ENCODE assay signal across 22 mouse cellular contexts in genomic region chr6:53605184-53605583, GRCm38 (mm10).
DNase-seq lines count a peak whose midpoint lies in the region; ATAC-seq and TF ChIP-seq lines count a peak whose summit lies in the region.
"Had no signal": no experiment of that assay in that cellular context is flagged by ENCODE, and none has a peak within 500 bp of the region (broad histone marks: within the 10 kb centered on the region; RNA-seq: fewer than 3 reads in every experiment).

No protein-coding gene starts in this region.

- no peak for TF ChIP-seq POLR2A in heart, adult 2 months (IDR thresholded peaks at IDR 0.05; ENCODE audit: insufficient read depth, low read depth, low read length)

- H3K4me1 ChIP-seq in forebrain, embryonic 16.5 days (replicated peaks; ENCODE audit: control insufficient read depth, insufficient read depth, low read length), result no peaks in the 10 kb centered on the region
- H3K4me1 ChIP-seq in forebrain, embryonic 10.5 days, result peaks cover 7% of the 10 kb centered on the region
- H3K4me1 ChIP-seq in heart, embryonic 12.5 days (replicated peaks), result peaks cover 32% of the 10 kb centered on the region
- H3K4me1 ChIP-seq in heart, embryonic 11.5 days (ENCODE audit: control insufficient read depth, insufficient read depth, low read length), result peaks cover 13% of the 10 kb centered on the region; the same call in 1 of the 2 replicates
- peaks cover 28% of the 10 kb centered on the region for H3K4me1 ChIP-seq in heart, embryonic 15.5 days (replicated peaks)
- H3K4me1 ChIP-seq in heart, adult 2 months (ENCODE audit: control insufficient read depth, insufficient read depth, low read length), result peaks cover 3% of the 10 kb centered on the region
- H3K4me1 ChIP-seq: hindbrain, embryonic 12.5 days; hindbrain, embryonic 15.5 days had no signal

- TF ChIP-seq EP300 in heart, adult 2 months (IDR thresholded peaks at IDR 0.05; ENCODE audit: insufficient read depth, low read depth, low read length), result no peak

- no peaks in the 10 kb centered on the region for H3K9me3 ChIP-seq in forebrain, embryonic 16.5 days (ENCODE audit: control insufficient read depth, low read length)
- H3K9me3 ChIP-seq in forebrain, embryonic 10.5 days, result peaks cover 4% of the 10 kb centered on the region; the same call in 1 of the 2 replicates
- H3K9me3 ChIP-seq in heart, embryonic 12.5 days (replicated peaks), result 0 out of 2 replicates have a peak, but pooled peaks cover 2% of the 10 kb centered on the region
- H3K9me3 ChIP-seq in heart, embryonic 11.5 days (replicated peaks; ENCODE audit: control insufficient read depth, low read length), result no peaks in the 10 kb centered on the region
- H3K9me3 ChIP-seq in heart, embryonic 15.5 days (replicated peaks), result no peaks in the 10 kb centered on the region
- H3K9me3 ChIP-seq: embryonic facial prominence, embryonic 12.5 days; embryonic facial prominence, embryonic 15.5 days; forebrain, embryonic 13.5 days; hindbrain, embryonic 12.5 days; hindbrain, embryonic 15.5 days had no signal

- H3K4me2 ChIP-seq in forebrain, embryonic 16.5 days (ENCODE audit: low read length), result no peak overlapping the region
- H3K4me2 ChIP-seq in heart, embryonic 12.5 days, result no peak overlapping the region
- H3K4me2 ChIP-seq in heart, embryonic 11.5 days, result no peak overlapping the region
- H3K4me2 ChIP-seq in heart, embryonic 15.5 days, result no peak overlapping the region
- H3K4me2 ChIP-seq: embryonic facial prominence, embryonic 12.5 days; embryonic facial prominence, embryonic 15.5 days; forebrain, embryonic 13.5 days; hindbrain, embryonic 12.5 days; hindbrain, embryonic 15.5 days had no signal

- no peaks in the 10 kb centered on the region for H3K36me3 ChIP-seq in forebrain, embryonic 16.5 days (ENCODE audit: control insufficient read depth, insufficient read depth)
- peaks cover 5% of the 10 kb centered on the region for H3K36me3 ChIP-seq in forebrain, embryonic 10.5 days (replicated peaks)
- H3K36me3 ChIP-seq in heart, embryonic 12.5 days, result peaks cover 26% of the 10 kb centered on the region
- H3K36me3 ChIP-seq in heart, embryonic 11.5 days (ENCODE audit: control insufficient read depth, insufficient read depth, low read length), result no peaks in the 10 kb centered on the region; the same call in 1 of the 2 replicates
- peaks cover 2% of the 10 kb centered on the region; the same call in 1 of the 2 replicates for H3K36me3 ChIP-seq in heart, embryonic 15.5 days
- H3K36me3 ChIP-seq in heart, adult 2 months (ENCODE audit: control insufficient read depth, insufficient read depth, low read length), result no peaks in the 10 kb centered on the region; the same call in none of the 2 replicates
- H3K36me3 ChIP-seq: hindbrain, embryonic 12.5 days; hindbrain, embryonic 15.5 days had no signal

- intact Hi-C loops in heart, adult 2 months (cut with DNase I), result no loop called here

- H3K27me3 ChIP-seq in forebrain, embryonic 16.5 days (replicated peaks; ENCODE audit: control insufficient read depth, insufficient read depth, low read length), result no peaks in the 10 kb centered on the region
- no peaks in the 10 kb centered on the region for H3K27me3 ChIP-seq in forebrain, embryonic 10.5 days (ENCODE audit: poor library complexity, severe bottlenecking)
- H3K27me3 ChIP-seq in heart, embryonic 12.5 days (replicated peaks), result no peaks in the 10 kb centered on the region
- no peaks in the 10 kb centered on the region for H3K27me3 ChIP-seq in heart, embryonic 11.5 days (ENCODE audit: control insufficient read depth, insufficient read depth, low read length)
- H3K27me3 ChIP-seq in heart, embryonic 15.5 days, result no peaks in the 10 kb centered on the region
- no peaks in the 10 kb centered on the region for H3K27me3 ChIP-seq in heart, adult 2 months (ENCODE audit: control insufficient read depth, insufficient read depth, low read length)
- H3K27me3 ChIP-seq: embryonic facial prominence, embryonic 12.5 days; embryonic facial prominence, embryonic 15.5 days; forebrain, embryonic 13.5 days; hindbrain, embryonic 12.5 days; hindbrain, embryonic 15.5 days had no signal

- peak; percentile 33; the same call in 1 of the 2 replicates for ATAC-seq in forebrain, embryonic 16.5 days
- ATAC-seq in heart, embryonic 12.5 days (ENCODE audit: insufficient number of reproducible peaks, low FRiP score), result peak; percentile 57; the same call in 1 of the 2 replicates
- ATAC-seq in heart, embryonic 11.5 days (replicated peaks; ENCODE audit: insufficient number of reproducible peaks, low FRiP score, low TSS enrichment), result no peak
- ATAC-seq in heart, embryonic 15.5 days (replicated peaks; ENCODE audit: insufficient number of reproducible peaks, insufficient read depth, low FRiP score, low read depth), result peak; percentile 86
- ATAC-seq: forebrain, embryonic 13.5 days; intestine, postnatal 0 days had no signal

- 75% methylated on average over 2 of the region's 2 CpGs for WGBS in forebrain, embryonic 16.5 days
- WGBS in forebrain, embryonic 10.5 days, result 89% methylated on average over 2 of the region's 2 CpGs
- WGBS in heart, embryonic 12.5 days, result 34% methylated on average over 2 of the region's 2 CpGs
- 49% methylated on average over 2 of the region's 2 CpGs for WGBS in heart, embryonic 11.5 days (ENCODE audit: insufficient replicate concordance)
- WGBS in heart, embryonic 15.5 days, result 47% methylated on average over 2 of the region's 2 CpGs
- 77% methylated on average over 2 of the region's 2 CpGs for WGBS in heart, adult 2 months

- no peak for DNase-seq in forebrain, embryonic 10.5 days (ENCODE audit: extremely low spot score, low spot score)
- no peak for DNase-seq in heart, adult 2 months
- DNase-seq in brain, adult 2 months (ENCODE audit: low read depth, low spot score), result peak; percentile 27
- no peak for DNase-seq in thymus, postnatal 10 days (ENCODE audit: low spot score in 2 of 2)
- DNase-seq: adrenal gland, postnatal 10 days; adrenal gland, postnatal 36 days; cerebellum, adult 11 months; cerebellum, adult 2 months; cerebellum, adult 9-11 months; cerebellum, postnatal 25 days; gastrocnemius, postnatal 25 days; kidney, adult 2 months had no signal

- no peak overlapping the region for H3K27ac ChIP-seq in forebrain, embryonic 16.5 days (ENCODE audit: low read length)
- H3K27ac ChIP-seq in forebrain, embryonic 10.5 days, result no peak overlapping the region
- 0 out of 2 replicates have a peak overlapping the region, but pooled peaks have one; percentile 11 for H3K27ac ChIP-seq in heart, embryonic 12.5 days (ENCODE audit: poor library complexity, severe bottlenecking)
- no peak overlapping the region for H3K27ac ChIP-seq in heart, embryonic 11.5 days (ENCODE audit: low read depth, low read length)
- peak overlapping the region; percentile 71 for H3K27ac ChIP-seq in heart, embryonic 15.5 days
- H3K27ac ChIP-seq in heart, adult 2 months, result no peak overlapping the region
- H3K27ac ChIP-seq: embryonic facial prominence, embryonic 12.5 days; embryonic facial prominence, embryonic 15.5 days; forebrain, embryonic 13.5 days; hindbrain, embryonic 12.5 days; hindbrain, embryonic 15.5 days had no signal

- H3K4me3 ChIP-seq in forebrain, embryonic 16.5 days (replicated peaks; ENCODE audit: low read length), result no peak overlapping the region
- H3K4me3 ChIP-seq in forebrain, embryonic 10.5 days, result no peak overlapping the region
- no peak overlapping the region for H3K4me3 ChIP-seq in heart, embryonic 12.5 days
- no peak overlapping the region for H3K4me3 ChIP-seq in heart, embryonic 11.5 days (ENCODE audit: low read depth, low read length)
- no peak overlapping the region for H3K4me3 ChIP-seq in heart, embryonic 15.5 days
- H3K4me3 ChIP-seq in heart, adult 2 months, result no peak overlapping the region
- H3K4me3 ChIP-seq: embryonic facial prominence, embryonic 12.5 days; embryonic facial prominence, embryonic 15.5 days; forebrain, embryonic 13.5 days; hindbrain, embryonic 12.5 days; hindbrain, embryonic 15.5 days had no signal

- TF ChIP-seq CTCF in heart, adult 2 months (IDR thresholded peaks at IDR 0.05), result no peak

- H3K9ac ChIP-seq in forebrain, embryonic 16.5 days (replicated peaks; ENCODE audit: low read depth, low read length), result no peak overlapping the region
- H3K9ac ChIP-seq in heart, embryonic 12.5 days, result no peak overlapping the region
- no peak overlapping the region for H3K9ac ChIP-seq in heart, embryonic 11.5 days (ENCODE audit: low read depth, low read length)
- H3K9ac ChIP-seq in heart, embryonic 15.5 days, result no peak overlapping the region
- H3K9ac ChIP-seq in heart, adult 2 months (ENCODE audit: low read depth, low read length), result no peak overlapping the region
- H3K9ac ChIP-seq: embryonic facial prominence, embryonic 12.5 days; embryonic facial prominence, embryonic 15.5 days; forebrain, embryonic 13.5 days; hindbrain, embryonic 12.5 days; hindbrain, embryonic 15.5 days had no signal

- H3K79me2 ChIP-seq in heart, adult 2 months (replicated peaks; ENCODE audit: control insufficient read depth, insufficient read depth, low read length), result no peaks in the 10 kb centered on the region

Comparison
In these comparisons a context has a peak if more than half of its experiments do, and no peak if none do; other contexts are left out.
1. H3K27ac ChIP-seq: peak in heart, embryonic 12.5 days (single experiment) and heart, embryonic 15.5 days (single experiment); none in forebrain, embryonic 16.5 days (single experiment), forebrain, embryonic 10.5 days (single experiment), heart, embryonic 11.5 days (single experiment) and heart, adult 2 months (single experiment).